Mouse (Mus musculus) thymus, adult 2 months (tissue): ENCODE results near the gene Zfp263.

Experiments
- CTCF ChIP-seq: fragments of 200-500 bp; IDR thresholded peaks from 2 replicates; pipeline ENCODE4 v1.5.1; 2012; ENCODE audit warnings: mild to moderate bottlenecking, control low read depth, low read length, moderate library complexity, borderline replicate concordance; ENCODE audit not compliant: control insufficient read depth, poor library complexity, insufficient read depth; ENCODE audit errors: extremely low read depth
- POLR2A ChIP-seq: fragments of 200-500 bp; IDR thresholded peaks from 2 replicates; pipeline ENCODE4 v1.6.1; 2012; ENCODE audit warnings: mild to moderate bottlenecking, low read length, control low read depth, moderate library complexity; ENCODE audit not compliant: control insufficient read depth, poor library complexity, insufficient read depth; ENCODE audit errors: extremely low read depth

- TF ChIP-seq CTCF (no peak), POLR2A (no peak; the same call in 1 of the 2 replicates)
Observed at GRCm38 (mm10) chr16:3744186-3744700, 350 bp downstream of the Zfp263 start.
